Mouse (Mus musculus): Measurements from ENCODE around the gene H2al1f. TPM values are rescaled to one million over a fixed set of nuclear protein-coding genes. Genes with fewer than 3 reads are reported as not detected.
A peak's percentile ranks its signal among the peaks of the same experiment; 100 is the strongest.
"Not testable (repeated sequence)": the region's sequence is repeated elsewhere in the genome, so short reads cannot be mapped to it uniquely, and the experiment has no call there.

Gene H2al1f
- polyA plus RNA-seq (2015; fragmentation: Nextera tagmentation; extraction: Ambion mirVana): not detected in 2 replicates

DNA sequence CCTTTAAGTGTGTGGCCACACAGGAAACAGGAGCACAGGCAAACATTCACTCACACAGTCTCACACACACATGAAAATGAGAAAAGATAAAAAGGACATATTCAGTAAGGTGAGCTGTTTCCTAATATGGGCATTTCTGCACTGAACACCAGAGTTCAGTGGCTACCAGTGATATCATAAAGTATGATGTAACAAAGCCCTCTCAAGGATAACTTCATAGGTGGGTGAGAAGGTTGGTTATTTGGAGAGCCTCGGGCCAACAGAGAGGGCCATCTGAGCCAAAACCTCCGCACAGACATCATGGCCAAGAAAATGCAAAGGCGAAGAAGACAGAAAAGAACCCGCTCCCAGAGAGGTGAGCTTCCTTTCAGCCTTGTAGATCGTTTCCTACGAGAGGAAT lies at the start of gene H2al1f:
TSS of gene H2al1f (plus strand) at position 301 of the 400 bp plus-strand sequence.
- not testable (repeated sequence) for H3K4me2 ChIP-seq (replicated peaks; ENCODE audit: low read depth, low read length); H3K36me3 ChIP-seq (ENCODE audit: insufficient read depth, low read length); H3K9me3 ChIP-seq (ENCODE audit: low read length); H3K9ac ChIP-seq (replicated peaks; ENCODE audit: low read depth); H3K4me1 ChIP-seq (ENCODE audit: insufficient read depth, low read depth, low read length); H3K27me3 ChIP-seq (replicated peaks; ENCODE audit: insufficient read depth, low read length); H3K27ac ChIP-seq (ENCODE audit: low read length); H3K4me3 ChIP-seq (ENCODE audit: low read depth, low read length); DNase-seq (ENCODE audit: low spot score); ATAC-seq
- WGBS: no CpG with 5 or more reads among the region's 6 CpGs

DNA sequence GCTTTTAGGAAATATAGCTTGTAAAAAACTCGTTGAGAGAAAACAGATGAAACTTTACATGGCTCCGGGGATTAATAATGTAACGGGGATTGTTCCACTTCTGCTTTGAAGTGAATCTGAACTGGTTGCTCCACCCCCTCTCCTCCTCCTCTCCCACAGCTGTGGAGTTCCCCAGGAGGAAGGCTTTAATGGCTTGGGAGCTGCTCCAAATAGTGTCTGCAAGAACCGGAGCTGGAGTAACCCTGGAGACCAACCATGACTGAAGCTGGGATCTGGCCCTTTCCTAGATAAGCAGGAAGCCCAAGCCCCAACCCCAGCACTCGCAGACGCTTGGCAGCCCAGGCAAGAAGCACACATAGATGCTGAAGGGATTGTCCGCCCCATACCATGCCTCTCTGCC lies 47.2 kb upstream of the H2al1f start:
- Histone ChIP-seq H3K4me2 (replicated peaks; ENCODE audit: low read depth, low read length) (no peak overlapping the region), H3K27ac (ENCODE audit: low read length) (no peak overlapping the region), H3K36me3 (ENCODE audit: insufficient read depth, low read length) (no peaks in the 10 kb centered on the region), H3K4me3 (ENCODE audit: low read depth, low read length) (no peak overlapping the region), H3K27me3 (replicated peaks; ENCODE audit: insufficient read depth, low read length) (no peaks in the 10 kb centered on the region), H3K9ac (replicated peaks; ENCODE audit: low read depth) (no peak overlapping the region), H3K9me3 (ENCODE audit: low read length) (no peaks in the 10 kb centered on the region), H3K4me1 (ENCODE audit: insufficient read depth, low read depth, low read length) (no peaks in the 10 kb centered on the region)
- 46% methylated on average over 7 of the region's 7 CpGs for WGBS
- no peak for TF ChIP-seq CTCF (IDR thresholded peaks at IDR 0.05)
- no peak for TF ChIP-seq EP300 (IDR thresholded peaks at IDR 0.05)
- DNase-seq (ENCODE audit: low spot score): peak; percentile 8
- ATAC-seq: no peak

DNA sequence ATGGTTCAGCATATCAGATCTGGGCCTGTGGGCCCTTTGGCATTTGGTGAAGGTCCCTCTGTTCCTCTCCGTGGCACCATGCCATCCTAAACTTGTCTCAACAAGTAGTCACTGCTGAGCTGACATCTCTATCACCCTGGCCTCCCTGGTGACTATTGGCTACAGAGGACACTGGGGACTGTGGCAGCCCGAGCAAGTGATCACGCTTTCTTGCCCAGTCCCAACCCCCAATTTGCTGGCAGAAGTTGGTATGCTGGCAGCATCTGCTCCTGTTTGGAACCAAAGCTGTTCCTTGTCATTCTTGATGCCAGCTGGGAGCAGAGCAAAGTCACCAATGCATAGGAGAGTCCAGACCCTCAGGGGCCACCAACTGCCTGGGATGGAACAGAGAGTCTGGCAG lies 45.9 kb upstream of the H2al1f start:
- no peak overlapping the region for H3K4me2 ChIP-seq (replicated peaks; ENCODE audit: low read depth, low read length)
- H3K9me3 ChIP-seq (ENCODE audit: low read length): no peaks in the 10 kb centered on the region
- TF ChIP-seq CTCF (IDR thresholded peaks at IDR 0.05) (no peak), EP300 (IDR thresholded peaks at IDR 0.05) (no peak)
- H3K36me3 ChIP-seq (ENCODE audit: insufficient read depth, low read length): no peaks in the 10 kb centered on the region
- H3K27me3 ChIP-seq (replicated peaks; ENCODE audit: insufficient read depth, low read length): no peaks in the 10 kb centered on the region
- H3K4me1 ChIP-seq (ENCODE audit: insufficient read depth, low read depth, low read length): no peaks in the 10 kb centered on the region
- no peak for ATAC-seq
- WGBS: 86% methylated on average over 3 of the region's 3 CpGs
- H3K27ac ChIP-seq (ENCODE audit: low read length): no peak overlapping the region
- H3K9ac ChIP-seq (replicated peaks; ENCODE audit: low read depth): no peak overlapping the region
- no peak overlapping the region for H3K4me3 ChIP-seq (ENCODE audit: low read depth, low read length)
- no peak for DNase-seq (ENCODE audit: low spot score)

DNA sequence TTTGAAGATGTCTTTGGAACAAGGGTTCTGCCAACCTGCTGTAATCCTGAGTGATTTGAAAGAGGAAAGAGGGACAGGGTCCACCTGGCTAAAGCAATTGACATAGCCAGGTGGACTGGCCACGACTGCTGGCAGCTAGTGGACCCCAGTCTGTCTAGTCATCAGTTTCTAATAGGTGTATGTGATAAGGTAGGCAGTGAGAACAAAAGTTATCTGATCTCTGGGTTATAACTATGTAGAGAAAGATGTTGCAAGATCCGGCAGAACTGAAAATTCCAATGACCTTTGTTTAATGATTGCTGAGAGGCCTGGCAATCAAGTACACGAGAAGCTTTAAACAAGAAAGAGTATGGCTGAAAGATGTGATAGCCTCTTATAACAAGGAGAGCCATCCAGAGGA lies 41.8 kb upstream of the H2al1f start:
- no peak overlapping the region for H3K4me3 ChIP-seq (ENCODE audit: low read depth, low read length)
- H3K27ac ChIP-seq (ENCODE audit: low read length): no peak overlapping the region
- H3K9me3 ChIP-seq (ENCODE audit: low read length): no peaks in the 10 kb centered on the region
- ATAC-seq (no peak), DNase-seq (ENCODE audit: low spot score) (no peak)
- WGBS: 55% methylated on average over 3 of the region's 3 CpGs
- no peak overlapping the region for H3K9ac ChIP-seq (replicated peaks; ENCODE audit: low read depth)
- H3K4me2 ChIP-seq (replicated peaks; ENCODE audit: low read depth, low read length): no peak overlapping the region
- no peaks in the 10 kb centered on the region for H3K4me1 ChIP-seq (ENCODE audit: insufficient read depth, low read depth, low read length)
- no peaks in the 10 kb centered on the region for H3K27me3 ChIP-seq (replicated peaks; ENCODE audit: insufficient read depth, low read length)
- no peaks in the 10 kb centered on the region for H3K36me3 ChIP-seq (ENCODE audit: insufficient read depth, low read length)
- no peak for TF ChIP-seq CTCF (IDR thresholded peaks at IDR 0.05)
- no peak for TF ChIP-seq EP300 (IDR thresholded peaks at IDR 0.05)

DNA sequence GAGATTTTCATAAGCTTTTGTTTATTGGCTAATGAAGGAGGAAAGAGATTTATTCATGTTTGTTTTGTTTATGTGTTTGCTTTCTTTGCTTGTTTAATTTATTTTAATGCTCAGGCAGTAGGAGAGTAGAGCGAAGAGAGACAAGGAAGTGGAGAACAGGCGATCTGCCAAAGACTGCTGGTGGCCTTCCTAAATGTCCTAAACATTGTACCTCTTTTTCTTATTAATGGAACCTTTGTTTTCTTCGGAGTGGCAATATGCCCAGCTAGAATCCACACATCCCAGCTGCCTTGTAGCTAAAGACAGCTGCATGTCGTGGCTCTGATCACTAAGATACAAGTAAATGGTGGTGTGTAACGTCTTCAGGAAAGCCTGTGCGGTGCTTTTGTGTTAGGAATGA lies 37.9 kb upstream of the H2al1f start:
- Histone ChIP-seq H3K4me3 (ENCODE audit: low read depth, low read length) (no peak overlapping the region), H3K4me1 (ENCODE audit: insufficient read depth, low read depth, low read length) (no peaks in the 10 kb centered on the region), H3K36me3 (ENCODE audit: insufficient read depth, low read length) (no peaks in the 10 kb centered on the region), H3K4me2 (replicated peaks; ENCODE audit: low read depth, low read length) (no peak overlapping the region), H3K27ac (ENCODE audit: low read length) (no peak overlapping the region), H3K9ac (replicated peaks; ENCODE audit: low read depth) (no peak overlapping the region), H3K9me3 (ENCODE audit: low read length) (no peaks in the 10 kb centered on the region), H3K27me3 (replicated peaks; ENCODE audit: insufficient read depth, low read length) (no peaks in the 10 kb centered on the region)
- ATAC-seq (no peak), DNase-seq (ENCODE audit: low spot score) (no peak)
- TF ChIP-seq CTCF (IDR thresholded peaks at IDR 0.05) (no peak), EP300 (IDR thresholded peaks at IDR 0.05) (no peak)
- WGBS: 51% methylated on average over 6 of the region's 6 CpGs

DNA sequence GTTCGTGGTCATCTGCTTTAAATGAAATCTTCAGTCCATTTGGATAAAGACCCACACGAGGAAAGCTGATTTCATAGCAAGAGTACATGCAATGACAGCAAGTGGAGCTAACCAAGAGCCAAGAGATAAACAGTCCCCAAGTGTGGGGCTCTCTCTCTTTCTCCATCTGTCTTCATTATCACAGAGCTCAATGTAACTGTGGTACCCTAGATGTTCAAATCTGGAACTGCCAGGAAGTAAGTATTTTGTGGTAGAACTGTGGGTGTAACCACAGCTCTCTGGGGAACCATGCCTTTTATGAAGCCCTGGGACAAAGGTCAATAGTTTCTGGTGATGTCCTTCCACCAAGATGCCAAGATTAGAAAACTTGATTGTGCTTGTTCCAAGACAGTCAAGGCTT lies 34.2 kb upstream of the H2al1f start:
- Histone ChIP-seq H3K9me3 (ENCODE audit: low read length) (no peaks in the 10 kb centered on the region), H3K4me2 (replicated peaks; ENCODE audit: low read depth, low read length) (no peak overlapping the region), H3K4me3 (ENCODE audit: low read depth, low read length) (no peak overlapping the region), H3K4me1 (ENCODE audit: insufficient read depth, low read depth, low read length) (no peaks in the 10 kb centered on the region), H3K9ac (replicated peaks; ENCODE audit: low read depth) (no peak overlapping the region), H3K27me3 (replicated peaks; ENCODE audit: insufficient read depth, low read length) (no peaks in the 10 kb centered on the region), H3K27ac (ENCODE audit: low read length) (no peak overlapping the region), H3K36me3 (ENCODE audit: insufficient read depth, low read length) (no peaks in the 10 kb centered on the region)
- TF ChIP-seq CTCF (IDR thresholded peaks at IDR 0.05) (no peak), EP300 (IDR thresholded peaks at IDR 0.05) (no peak)
- DNase-seq (ENCODE audit: low spot score) (no peak), ATAC-seq (no peak)
- WGBS: 51% methylated on average over 2 of the region's 2 CpGs

DNA sequence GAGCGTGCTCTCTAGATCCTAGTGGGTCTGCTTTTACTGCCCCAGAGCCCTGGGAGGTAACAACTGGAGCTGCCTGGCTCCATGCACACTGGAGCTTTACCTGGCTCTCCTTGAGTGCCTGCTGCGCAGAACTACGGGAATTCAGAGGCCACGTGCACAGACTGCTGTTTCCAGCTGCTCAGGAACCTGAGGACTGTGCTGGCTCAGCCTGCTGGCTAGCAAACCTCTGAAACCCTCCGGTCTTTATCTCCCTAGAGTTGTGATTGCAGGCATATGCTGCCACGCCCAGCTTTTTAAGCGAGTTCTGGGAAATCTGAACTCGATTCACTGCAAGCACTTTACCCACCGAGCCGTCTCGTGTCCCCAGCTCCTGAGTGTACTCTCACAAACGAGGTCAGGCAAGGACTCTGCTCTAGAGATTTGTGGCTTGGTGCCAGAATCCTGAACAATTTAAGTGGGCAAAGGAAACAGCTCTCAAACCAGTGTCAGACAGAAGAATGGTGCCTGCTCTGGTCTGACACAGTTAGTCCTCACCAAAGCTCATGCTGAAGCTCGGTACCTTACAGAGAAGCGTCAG lies 26.6 kb upstream of the H2al1f start:
- Histone ChIP-seq H3K4me1 (ENCODE audit: insufficient read depth, low read depth, low read length) (no peaks in the 10 kb centered on the region), H3K9ac (replicated peaks; ENCODE audit: low read depth) (no peak overlapping the region), H3K4me3 (ENCODE audit: low read depth, low read length) (no peak overlapping the region), H3K9me3 (ENCODE audit: low read length) (no peaks in the 10 kb centered on the region), H3K4me2 (replicated peaks; ENCODE audit: low read depth, low read length) (no peak overlapping the region), H3K27ac (ENCODE audit: low read length) (no peak overlapping the region), H3K36me3 (ENCODE audit: insufficient read depth, low read length) (no peaks in the 10 kb centered on the region), H3K27me3 (replicated peaks; ENCODE audit: insufficient read depth, low read length) (no peaks in the 10 kb centered on the region)
- TF ChIP-seq CTCF (IDR thresholded peaks at IDR 0.05) (no peak), EP300 (IDR thresholded peaks at IDR 0.05) (0 out of 2 replicates have a peak, but pooled peaks have one; percentile 22)
- ATAC-seq (peak; percentile 74), DNase-seq (ENCODE audit: low spot score) (peak; percentile 28)
- WGBS: 37% methylated on average over 14 of the region's 14 CpGs

All from lung, postnatal 0 days (tissue).